Mouse (Mus musculus) neural tube, embryonic 12.5 days (tissue): Measurements from ENCODE around the gene Met. TPM values are rescaled to one million over a fixed set of nuclear protein-coding genes. Genes with fewer than 3 reads are reported as not detected.

Experiments
- ATAC-seq: fragments of 200-750 bp; cut with Nextera tagmentation; 2 replicates; pipeline ENCODE4 v1.8.0; 2017; ENCODE audit warnings: low read depth, mild to moderate bottlenecking, moderate TSS enrichment, moderate library complexity; ENCODE audit not compliant: low FRiP score
- H3K27ac ChIP-seq: fragments of 300-500 bp; sonication (generic); 2 replicates; pipeline ENCODE4 v1.5.1; 2016
- H3K27me3 ChIP-seq: fragments of 300-500 bp; sonication (generic); replicated peaks from 2 replicates; pipeline ENCODE4 v1.6.1; 2016; ENCODE audit warnings: mild to moderate bottlenecking
- H3K36me3 ChIP-seq: fragments of 300-500 bp; sonication (generic); 2 replicates; pipeline ENCODE4 v1.6.1; 2016; ENCODE audit warnings: mild to moderate bottlenecking
- H3K4me1 ChIP-seq: fragments of 300-500 bp; sonication (generic); 2 replicates; pipeline ENCODE4 v1.6.1; 2016
- H3K4me2 ChIP-seq: fragments of 300-500 bp; sonication (generic); replicated peaks from 2 replicates; pipeline ENCODE4 v1.6.1; 2016; ENCODE audit warnings: mild to moderate bottlenecking
- H3K4me3 ChIP-seq: fragments of 300-500 bp; sonication (generic); 2 replicates; pipeline ENCODE4 v1.5.1; 2016
- H3K9ac ChIP-seq: fragments of 300-500 bp; sonication (generic); 2 replicates; pipeline ENCODE4 v1.6.1; 2016; ENCODE audit warnings: mild to moderate bottlenecking
- H3K9me3 ChIP-seq: fragments of 300-500 bp; sonication (generic); 2 replicates; pipeline ENCODE4 v1.6.1; 2016; ENCODE audit warnings: mild to moderate bottlenecking
- WGBS: fragments of 180-500 bp; shearing (Covaris S2); methylation state at CpG from one replicate; pipeline ENCODE4 v1.1.7; 2016; 5-methylcytosine and 5-hydroxymethylcytosine counted together
- polyA plus RNA-seq: library from polyadenylated mRNA; unstranded; fragments of >200 nt; fragmentation: Nextera tagmentation; extraction: Ambion mirVana; gene quantifications from 2 replicates; pipeline ENCODE4 v1.2.1, GENCODE M21; 2016

The Met gene
- 4.6 and 5.3 TPM in 2 replicates for polyA plus RNA-seq

DNA sequence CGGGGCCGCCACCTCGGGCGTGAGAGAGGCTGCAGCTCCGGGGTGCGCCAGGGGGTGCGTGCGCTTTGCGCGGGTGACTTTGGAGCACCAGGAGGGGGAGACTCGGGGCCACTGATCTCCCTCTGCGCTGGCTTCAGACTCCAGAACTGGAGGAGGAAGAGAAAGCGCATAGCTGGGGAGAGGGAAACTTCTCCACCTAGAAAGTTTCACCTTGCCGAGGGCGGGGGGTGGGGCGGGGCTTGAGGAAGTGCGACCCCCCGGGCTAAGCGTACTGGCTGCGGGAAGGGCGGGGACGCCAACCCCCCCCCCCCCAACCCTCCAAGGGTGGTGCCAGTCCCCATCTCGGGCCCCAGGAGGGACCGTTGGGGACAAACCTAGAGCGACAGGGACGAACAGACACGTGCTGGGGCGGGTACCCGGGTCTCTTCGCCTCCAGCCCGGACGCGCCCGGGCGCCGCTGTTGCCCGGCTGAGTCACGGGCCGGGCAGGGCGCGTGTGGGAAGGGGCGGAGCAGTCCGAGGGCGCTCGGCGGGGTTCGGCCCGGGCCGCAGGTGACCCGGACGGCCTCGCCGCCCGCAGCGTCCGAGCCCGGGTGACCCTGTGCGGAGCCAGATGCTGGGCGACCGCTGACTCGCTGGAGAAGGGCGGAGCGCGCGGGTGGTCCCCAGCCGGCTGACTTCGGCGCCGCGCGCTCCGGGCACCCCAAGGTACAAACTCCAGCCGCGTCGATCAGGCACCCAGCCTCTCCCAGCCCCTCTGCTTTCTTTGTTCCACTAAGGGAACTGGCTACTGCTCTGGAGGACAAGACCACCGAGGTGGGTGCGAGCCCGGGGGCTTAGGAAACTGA is at the start of gene Met:
Gene Met (plus strand): TSS at position 367 of the 847 bp plus-strand sequence.
- peak within 1 kb of the TSS; percentile 68 for H3K9ac ChIP-seq
- H3K36me3 ChIP-seq, result no peaks in the 10 kb centered on the region
- H3K27ac ChIP-seq, result no peak within 1 kb of the TSS
- peaks cover 11% of the 10 kb centered on the region; the same call in 1 of the 2 replicates for H3K4me1 ChIP-seq
- peak within 1 kb of the TSS; percentile 99 for H3K4me2 ChIP-seq
- ATAC-seq, result peak; percentile 74
- no peaks in the 10 kb centered on the region for H3K9me3 ChIP-seq
- WGBS, result under 1% methylated on average over 77 of the region's 78 CpGs
- H3K27me3 ChIP-seq, result peaks cover 17% of the 10 kb centered on the region
- peak within 1 kb of the TSS; percentile 73 for H3K4me3 ChIP-seq

DNA sequence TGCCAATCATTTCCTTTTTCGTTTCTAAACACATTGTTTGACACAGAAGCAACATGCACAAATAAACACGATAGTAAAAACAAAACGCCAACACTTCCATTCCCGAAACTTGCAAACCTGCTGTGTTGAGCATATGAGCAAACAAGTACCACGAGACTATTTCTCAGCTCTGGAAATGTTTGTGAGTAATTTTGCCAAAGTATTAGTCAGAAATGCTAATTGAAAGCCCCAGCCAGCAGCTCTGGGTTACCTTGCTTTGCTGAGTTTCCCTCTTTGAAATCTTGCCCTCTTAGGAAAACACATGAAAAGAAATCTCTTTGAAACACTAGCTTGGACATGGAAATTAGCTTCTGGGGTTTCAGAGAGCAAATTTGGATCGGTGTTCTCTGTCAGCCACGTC is 45.4 kb upstream of the Met start:
- no peaks in the 10 kb centered on the region for H3K9me3 ChIP-seq
- no peak overlapping the region for H3K27ac ChIP-seq
- H3K4me3 ChIP-seq, result no peak overlapping the region
- ATAC-seq, result no peak
- no peaks in the 10 kb centered on the region for H3K27me3 ChIP-seq
- H3K4me1 ChIP-seq, result no peaks in the 10 kb centered on the region
- WGBS, result 76% methylated on average over 7 of the region's 7 CpGs
- H3K4me2 ChIP-seq, result no peak overlapping the region
- H3K9ac ChIP-seq, result no peak overlapping the region
- H3K36me3 ChIP-seq, result no peaks in the 10 kb centered on the region

DNA sequence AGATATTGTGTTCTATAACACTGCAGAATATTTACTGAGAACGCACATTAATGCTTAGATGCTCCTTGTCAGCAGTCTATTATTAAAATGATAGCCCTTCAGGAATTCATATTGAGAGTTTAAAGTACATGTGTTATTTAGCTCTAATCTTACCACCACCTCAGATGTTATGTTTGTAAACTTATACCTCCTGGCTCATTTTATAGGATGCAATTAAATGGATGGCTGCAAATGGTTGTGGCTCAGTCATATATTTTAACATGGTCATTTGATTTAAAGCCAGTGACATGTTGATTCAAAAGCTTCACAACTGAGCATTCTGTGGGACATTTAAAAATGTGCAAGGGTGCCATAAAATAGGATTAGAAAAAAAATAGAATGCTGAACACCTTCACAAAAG is 41.2 kb upstream of the Met start:
- no peak overlapping the region for H3K27ac ChIP-seq
- H3K4me1 ChIP-seq, result no peaks in the 10 kb centered on the region
- no peaks in the 10 kb centered on the region for H3K27me3 ChIP-seq
- H3K4me3 ChIP-seq, result no peak overlapping the region
- no peak overlapping the region for H3K9ac ChIP-seq
- no peaks in the 10 kb centered on the region for H3K36me3 ChIP-seq
- no peak for ATAC-seq
- no peaks in the 10 kb centered on the region for H3K9me3 ChIP-seq
- WGBS, result 86% methylated on average over 1 of the region's 1 CpGs
- H3K4me2 ChIP-seq, result no peak overlapping the region

DNA sequence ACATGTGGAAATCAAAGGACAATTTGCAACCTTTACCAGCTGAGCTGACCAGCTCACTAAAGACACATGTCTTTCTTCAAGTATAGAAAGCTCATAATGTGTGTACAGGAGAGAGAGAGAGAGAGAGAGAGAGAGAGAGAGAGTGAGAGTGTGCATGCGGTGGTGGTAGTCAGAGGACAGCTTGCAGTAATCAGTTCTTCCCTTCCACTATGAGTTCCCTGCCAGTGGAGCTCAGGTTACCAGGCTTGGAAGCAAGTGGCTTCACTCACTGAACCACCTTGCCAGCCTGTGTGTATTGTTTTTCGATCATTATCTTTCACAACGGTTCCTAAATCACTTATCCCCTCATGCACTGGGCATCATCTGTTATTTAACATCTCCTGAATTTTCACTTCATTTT is 34.6 kb upstream of the Met start:
- no peaks in the 10 kb centered on the region for H3K27me3 ChIP-seq
- WGBS, result 77% methylated on average over 3 of the region's 3 CpGs
- no peak overlapping the region for H3K4me3 ChIP-seq
- no peak overlapping the region for H3K27ac ChIP-seq
- no peak overlapping the region for H3K9ac ChIP-seq
- H3K36me3 ChIP-seq, result no peaks in the 10 kb centered on the region
- no peak for ATAC-seq
- no peaks in the 10 kb centered on the region for H3K9me3 ChIP-seq
- no peak overlapping the region for H3K4me2 ChIP-seq
- no peaks in the 10 kb centered on the region for H3K4me1 ChIP-seq

- no peak for ATAC-seq
- Histone ChIP-seq H3K27ac (no peak overlapping the region), H3K4me1 (no peaks in the 10 kb centered on the region), H3K4me2 (no peak overlapping the region), H3K27me3 (no peaks in the 10 kb centered on the region), H3K4me3 (no peak overlapping the region), H3K36me3 (no peaks in the 10 kb centered on the region), H3K9me3 (no peaks in the 10 kb centered on the region), H3K9ac (no peak overlapping the region)
- 74% methylated on average over 3 of the region's 3 CpGs for WGBS
Observed at GRCm38 (mm10) chr6:17429611-17430010, 34.0 kb upstream of the Met start.

DNA sequence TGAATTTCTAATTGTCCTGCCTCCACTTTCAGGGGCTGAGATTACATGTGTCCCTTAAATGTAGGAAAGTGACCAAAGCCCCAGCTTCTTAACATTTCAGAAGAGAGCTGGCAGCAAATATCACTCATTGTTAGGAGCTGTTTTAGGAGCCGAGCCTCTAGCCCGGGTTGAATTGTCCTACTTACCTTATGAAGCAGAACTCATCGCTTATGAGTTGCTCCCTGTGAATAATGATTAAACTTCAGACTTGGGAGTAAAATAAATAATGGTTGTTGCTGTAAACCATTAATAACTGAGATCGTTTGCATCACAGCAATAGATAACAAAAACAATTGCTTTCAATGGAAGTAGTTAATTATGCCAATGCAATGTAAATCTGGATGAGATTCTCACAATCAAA is 20.3 kb upstream of the Met start:
- H3K4me3 ChIP-seq, result no peak overlapping the region
- no peaks in the 10 kb centered on the region for H3K36me3 ChIP-seq
- H3K4me2 ChIP-seq, result no peak overlapping the region
- 86% methylated on average over 4 of the region's 4 CpGs for WGBS
- H3K4me1 ChIP-seq, result no peaks in the 10 kb centered on the region
- no peak overlapping the region for H3K27ac ChIP-seq
- no peak overlapping the region for H3K9ac ChIP-seq
- H3K9me3 ChIP-seq, result no peaks in the 10 kb centered on the region
- ATAC-seq, result no peak
- H3K27me3 ChIP-seq, result no peaks in the 10 kb centered on the region

GRCm38 (mm10) chr6:17451305-17451704 is 12.3 kb upstream of the Met start:
- no peaks in the 10 kb centered on the region for H3K9me3 ChIP-seq
- no peak overlapping the region for H3K27ac ChIP-seq
- ATAC-seq, result peak; percentile 33; the same call in 1 of the 2 replicates
- H3K9ac ChIP-seq, result no peak overlapping the region
- H3K27me3 ChIP-seq, result no peaks in the 10 kb centered on the region
- H3K36me3 ChIP-seq, result no peaks in the 10 kb centered on the region
- H3K4me3 ChIP-seq, result no peak overlapping the region
- 4% methylated on average over 5 of the region's 5 CpGs for WGBS
- peaks cover 6% of the 10 kb centered on the region; the same call in 1 of the 2 replicates for H3K4me1 ChIP-seq
- H3K4me2 ChIP-seq, result no peak overlapping the region

DNA sequence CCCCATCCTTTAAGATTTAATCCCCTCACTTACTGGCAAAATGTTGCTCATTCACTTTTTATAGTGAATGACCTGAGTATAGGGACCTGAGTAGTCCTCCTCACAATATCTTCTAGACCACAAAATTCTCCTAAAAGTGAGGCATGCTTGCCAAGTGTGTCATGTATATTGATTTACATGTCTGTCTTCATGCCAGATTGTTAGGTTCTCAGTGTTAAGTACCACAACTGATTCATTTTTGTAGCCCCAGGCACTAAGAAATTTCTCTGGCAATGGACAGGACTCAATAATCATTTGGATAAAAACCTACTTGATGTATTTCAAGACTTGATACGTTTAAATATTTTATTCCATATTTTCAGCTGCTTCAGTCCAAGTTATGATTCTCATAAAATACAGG is 8.5 kb upstream of the Met start:
- no peaks in the 10 kb centered on the region for H3K27me3 ChIP-seq
- H3K9ac ChIP-seq, result no peak overlapping the region
- no peak overlapping the region for H3K4me2 ChIP-seq
- no peak for ATAC-seq
- no peaks in the 10 kb centered on the region for H3K9me3 ChIP-seq
- no peaks in the 10 kb centered on the region for H3K36me3 ChIP-seq
- H3K4me3 ChIP-seq, result no peak overlapping the region
- no peak overlapping the region for H3K27ac ChIP-seq
- WGBS, result 84% methylated on average over 1 of the region's 1 CpGs
- peaks cover 6% of the 10 kb centered on the region; the same call in 1 of the 2 replicates for H3K4me1 ChIP-seq

DNA sequence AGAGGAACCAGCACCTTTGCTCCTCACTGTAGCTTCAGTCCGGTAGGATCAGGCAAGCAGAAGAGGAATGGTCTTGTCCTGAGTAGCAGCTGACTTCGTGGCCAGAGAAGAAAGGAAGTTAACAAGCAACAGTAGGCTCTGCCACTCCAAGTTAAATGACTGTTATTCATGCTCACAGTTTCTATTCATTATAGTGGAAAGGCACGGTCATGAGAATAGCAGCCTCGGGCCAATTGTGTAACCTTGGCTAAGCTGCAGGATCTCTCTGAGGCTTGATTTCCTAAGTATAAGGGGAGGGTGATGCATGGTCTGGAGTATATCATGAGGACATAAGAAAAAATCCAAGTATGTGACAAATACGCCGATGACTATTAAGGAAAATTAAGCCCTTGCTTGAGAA is 4.0 kb upstream of the Met start:
- ATAC-seq, result no peak
- Histone ChIP-seq H3K9me3 (no peaks in the 10 kb centered on the region), H3K36me3 (no peaks in the 10 kb centered on the region), H3K4me1 (peaks cover 10% of the 10 kb centered on the region; the same call in 1 of the 2 replicates), H3K9ac (no peak overlapping the region), H3K27ac (no peak overlapping the region), H3K4me3 (no peak overlapping the region), H3K4me2 (no peak overlapping the region), H3K27me3 (peaks cover 11% of the 10 kb centered on the region)
- WGBS, result 43% methylated on average over 6 of the region's 6 CpGs

- H3K4me1 ChIP-seq, result peaks cover 11% of the 10 kb centered on the region; the same call in 1 of the 2 replicates
- no peak overlapping the region for H3K9ac ChIP-seq
- no peak for ATAC-seq
- peaks cover 14% of the 10 kb centered on the region for H3K27me3 ChIP-seq
- no peak overlapping the region for H3K4me3 ChIP-seq
- no peak overlapping the region for H3K27ac ChIP-seq
- H3K9me3 ChIP-seq, result no peaks in the 10 kb centered on the region
- no peak overlapping the region for H3K4me2 ChIP-seq
- WGBS, result 80% methylated on average over 7 of the region's 7 CpGs
- H3K36me3 ChIP-seq, result no peaks in the 10 kb centered on the region
Observed at GRCm38 (mm10) chr6:17461435-17461834, 2.2 kb upstream of the Met start.

DNA sequence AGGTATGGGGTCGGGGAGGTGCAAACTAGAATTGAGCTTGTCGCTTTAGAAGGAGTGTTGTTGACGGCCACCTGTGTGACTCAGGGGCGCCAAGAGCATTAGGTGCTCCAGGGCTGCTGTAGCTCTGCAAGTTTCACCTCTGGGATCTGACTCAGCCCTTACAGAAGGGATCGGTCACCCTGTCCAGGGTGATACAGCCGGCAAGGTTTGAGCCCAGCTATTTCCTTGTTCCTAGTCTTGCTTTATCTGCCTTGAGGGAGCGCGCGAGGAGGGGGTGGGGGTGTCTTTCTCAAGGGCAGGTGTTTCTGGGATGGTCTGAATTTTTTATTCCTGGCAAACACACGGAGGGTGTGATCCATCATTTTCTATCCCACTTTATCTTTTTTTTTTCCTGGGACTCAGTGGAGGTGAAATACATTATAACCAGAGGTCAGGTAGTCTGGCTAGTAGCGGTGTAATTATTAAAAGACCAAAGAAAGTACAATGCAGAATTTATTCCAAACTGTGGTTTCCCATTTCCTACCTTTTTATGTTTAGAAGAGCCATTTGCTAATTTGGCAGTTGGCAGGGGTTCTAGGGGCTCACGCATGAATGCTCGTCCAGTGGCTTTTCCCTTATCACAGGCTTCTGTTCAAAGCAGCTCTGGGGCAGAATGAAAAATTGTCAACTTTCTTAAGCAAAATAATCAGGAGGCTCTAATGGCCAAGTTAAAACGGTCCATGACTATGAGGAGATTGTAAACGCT is 853 bp downstream of the Met start:
- Histone ChIP-seq H3K4me3 (peak overlapping the region; percentile 73), H3K4me1 (peaks cover 11% of the 10 kb centered on the region; the same call in 1 of the 2 replicates), H3K27ac (no peak overlapping the region), H3K9ac (peak overlapping the region; percentile 68), H3K4me2 (peak overlapping the region; percentile 99), H3K36me3 (no peaks in the 10 kb centered on the region), H3K9me3 (no peaks in the 10 kb centered on the region), H3K27me3 (peaks cover 17% of the 10 kb centered on the region)
- peak; percentile 25 for ATAC-seq
- 6% methylated on average over 15 of the region's 15 CpGs for WGBS

GRCm38 (mm10) chr6:17466526-17466925 is 2.9 kb downstream of the Met start:
- H3K4me3 ChIP-seq, result no peak overlapping the region
- no peak overlapping the region for H3K27ac ChIP-seq
- peaks cover 11% of the 10 kb centered on the region; the same call in 1 of the 2 replicates for H3K4me1 ChIP-seq
- H3K27me3 ChIP-seq, result peaks cover 17% of the 10 kb centered on the region
- no peak overlapping the region for H3K4me2 ChIP-seq
- H3K9ac ChIP-seq, result no peak overlapping the region
- no peak for ATAC-seq
- no peaks in the 10 kb centered on the region for H3K9me3 ChIP-seq
- 85% methylated on average over 3 of the region's 3 CpGs for whole genome bisulfite sequencing
- no peaks in the 10 kb centered on the region for H3K36me3 ChIP-seq
